Mouse (Mus musculus) T-helper 2 cell (primary cell): Measurements from ENCODE around the gene Ccdc137.
"Not testable (repeated sequence)": the region's sequence is repeated elsewhere in the genome, so short reads cannot be mapped to it uniquely, and the experiment has no call there.

Experiments used
- in situ Hi-C: fragments of 300-600 bp; cut with MboI, MseI; formaldehyde crosslinking; loops from one replicate; pipeline ENCODE4 v1.15.1; 2025; ENCODE audit warnings: high pct_unique_total_duplicates

The Ccdc137 gene

GRCm38 (mm10) chr11:120457772-120458751 is at the start of gene Ccdc137, which contains the start of gene Oxld1:
Ccdc137 (plus strand) TSS chr11:120458115.
Oxld1 (minus strand) TSS chr11:120458068.
- in situ Hi-C loops, result no loop called here

GRCm38 (mm10) chr11:120413621-120414020 is 44.3 kb upstream of the Ccdc137 start:
- in situ Hi-C loops, result not testable (repeated sequence)

- in situ Hi-C loops, result no loop called here
Measured at GRCm38 (mm10) chr11:120417852-120418251, 40.1 kb upstream of the Ccdc137 start.

GRCm38 (mm10) chr11:120418592-120418991 is 39.3 kb upstream of the Ccdc137 start:
- in situ Hi-C loops, result no loop called here

- in situ Hi-C loops, result no loop called here
Measured at GRCm38 (mm10) chr11:120422651-120423568, 35.0 kb upstream of the Ccdc137 start.

- in situ Hi-C loops, result no loop called here
Measured at GRCm38 (mm10) chr11:120423569-120424295, 34.2 kb upstream of the Ccdc137 start.

GRCm38 (mm10) chr11:120426727-120427126 is 31.2 kb upstream of the Ccdc137 start:
- in situ Hi-C loops, result no loop called here

- in situ Hi-C loops, result no loop called here
Measured at GRCm38 (mm10) chr11:120437152-120437856, 20.6 kb upstream of the Ccdc137 start, which contains the start of gene Nploc4. Nploc4 (minus strand) TSS chr11:120437708.

- in situ Hi-C loops, result no loop called here
Measured at GRCm38 (mm10) chr11:120437857-120438385, 20.0 kb upstream of the Ccdc137 start.

- in situ Hi-C loops, result no loop called here
Measured at GRCm38 (mm10) chr11:120442344-120442743, 15.6 kb upstream of the Ccdc137 start, which contains the start of gene Tspan10. Tspan10 (plus strand) TSS chr11:120442644.

- in situ Hi-C loops, result no loop called here
Measured at GRCm38 (mm10) chr11:120442765-120443280, 15.1 kb upstream of the Ccdc137 start.

GRCm38 (mm10) chr11:120444106-120444505 is 13.8 kb upstream of the Ccdc137 start:
- in situ Hi-C loops, result no loop called here

GRCm38 (mm10) chr11:120445475-120445874 is 12.4 kb upstream of the Ccdc137 start:
- in situ Hi-C loops, result no loop called here

GRCm38 (mm10) chr11:120447179-120447578 is 10.7 kb upstream of the Ccdc137 start:
- in situ Hi-C loops, result no loop called here

- in situ Hi-C loops, result no loop called here
Measured at GRCm38 (mm10) chr11:120452246-120452645, 5.7 kb upstream of the Ccdc137 start.

- in situ Hi-C loops, result no loop called here
Measured at GRCm38 (mm10) chr11:120453306-120453705, 4.6 kb upstream of the Ccdc137 start, which contains the start of gene Pde6g. Pde6g (minus strand) TSS chr11:120453500.

- in situ Hi-C loops, result no loop called here
Measured at GRCm38 (mm10) chr11:120454965-120455364, 3.0 kb upstream of the Ccdc137 start.

GRCm38 (mm10) chr11:120455413-120455812 is 2.5 kb upstream of the Ccdc137 start:
- in situ Hi-C loops, result no loop called here

- in situ Hi-C loops, result no loop called here
Measured at GRCm38 (mm10) chr11:120457370-120457769, 545 bp upstream of the Ccdc137 start.
